Mouse (Mus musculus) monocyte, adult 5-6 weeks (primary cell): ENCODE data around the gene Olfr638. TPM values are rescaled to one million over a fixed set of nuclear protein-coding genes. Genes with fewer than 3 reads are reported as not detected.
"Not testable (repeated sequence)": the region's sequence is repeated elsewhere in the genome, so short reads cannot be mapped to it uniquely, and the experiment has no call there.

Source experiments
- ATAC-seq: fragments of 153-309, 156-312 bp; replicated peaks from 2 replicates; pipeline ENCODE4 v1.8.0; 2017; ENCODE audit warnings: mild to moderate bottlenecking; ENCODE audit not compliant: low TSS enrichment, insufficient number of reproducible peaks, severe bottlenecking, poor library complexity, low FRiP score
- total RNA-seq: library from RNA; stranded (forward); fragments of 200-1000, 200-491, 200-594 nt; gene quantifications from 3 replicates; pipeline ENCODE4 v1.2.3, GENCODE M21; 2017

Olfr638 gene
- not detected in 3 replicates for total RNA-seq

DNA sequence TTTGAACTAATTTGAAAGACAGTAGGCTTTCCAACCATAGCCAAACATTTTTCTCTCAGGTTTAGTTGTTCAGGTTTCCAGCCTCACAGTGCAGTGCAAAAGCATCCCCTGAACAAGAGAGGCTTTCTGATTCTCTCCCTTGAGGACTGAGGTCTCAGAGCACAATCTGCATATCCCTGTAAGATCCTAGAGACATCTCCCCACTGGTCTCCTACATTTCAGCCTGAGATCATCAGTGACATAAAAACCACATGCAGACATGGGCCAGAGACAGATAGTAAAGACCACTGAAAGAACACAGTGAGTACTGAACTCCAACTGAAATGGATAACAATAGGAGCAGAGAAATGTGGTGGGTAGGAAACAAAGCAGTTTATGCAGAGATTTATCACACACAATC lies at the start of gene Olfr638:
TSS of gene Olfr638 (plus strand) at position 301 of the 400 bp plus-strand sequence.
- ATAC-seq = no peak

DNA sequence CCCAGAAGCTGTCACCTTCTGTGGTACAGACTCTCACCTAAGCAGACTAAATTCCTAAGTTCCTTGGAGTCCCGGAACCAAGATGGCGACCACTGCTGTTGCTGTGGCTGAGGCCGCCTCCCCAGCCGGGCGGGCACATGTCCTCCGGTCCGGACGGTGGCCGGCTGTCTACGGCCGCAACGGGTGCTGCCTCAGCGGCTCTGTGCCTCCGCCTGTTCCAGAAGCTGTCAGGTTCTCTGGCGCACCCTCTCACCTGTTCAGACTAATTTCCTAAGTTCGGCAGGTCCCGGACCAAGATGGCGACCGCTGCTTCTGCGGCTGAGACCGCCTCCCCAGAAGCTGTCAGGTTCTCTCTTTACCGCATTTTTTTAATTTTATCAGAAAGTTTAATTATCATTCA lies 31.7 kb upstream of the Olfr638 start:
- ATAC-seq = not testable (repeated sequence)

DNA sequence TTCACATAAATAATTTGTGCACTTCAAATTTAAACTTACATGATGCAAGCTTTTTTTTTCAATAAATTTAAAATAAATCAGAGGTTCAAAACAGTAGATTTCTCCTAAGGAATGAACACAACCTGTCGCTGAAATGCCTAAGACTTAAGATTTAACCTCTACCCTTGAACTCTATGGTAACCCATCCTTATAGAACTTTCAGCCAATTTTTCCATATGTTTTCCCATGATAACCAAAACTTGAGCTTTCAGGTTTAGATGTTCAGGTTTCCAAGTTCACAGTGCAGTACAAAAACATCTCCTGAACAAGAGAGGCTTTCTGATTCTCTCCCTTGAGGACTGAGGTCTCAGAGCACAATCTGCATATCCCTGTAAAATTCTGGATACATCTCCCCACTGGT lies 27.7 kb upstream of the Olfr638 start, which contains the start of gene Olfr635:
TSS of gene Olfr635 (plus strand) at position 301 of the 400 bp plus-strand sequence.
- no peak for ATAC-seq

DNA sequence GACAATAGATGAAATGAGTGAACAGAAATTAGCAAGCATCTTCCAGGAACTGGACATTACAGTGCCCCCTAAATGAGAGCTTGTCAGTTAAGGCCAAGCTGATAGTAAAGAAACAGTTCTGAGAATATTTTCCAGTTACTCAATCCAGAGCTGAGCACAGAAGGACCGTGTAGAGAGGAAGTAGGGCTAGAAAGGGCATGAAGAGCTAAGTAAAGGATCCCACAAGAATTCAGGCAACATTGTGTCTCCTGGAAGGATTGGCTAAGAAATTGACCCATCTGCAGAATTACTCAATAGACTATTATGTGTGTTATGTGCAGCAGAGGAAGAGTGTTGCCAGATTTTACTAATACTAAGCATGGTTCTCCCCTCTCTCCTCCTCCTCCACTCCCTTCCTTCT lies 26.8 kb upstream of the Olfr638 start:
- ATAC-seq = no peak

DNA sequence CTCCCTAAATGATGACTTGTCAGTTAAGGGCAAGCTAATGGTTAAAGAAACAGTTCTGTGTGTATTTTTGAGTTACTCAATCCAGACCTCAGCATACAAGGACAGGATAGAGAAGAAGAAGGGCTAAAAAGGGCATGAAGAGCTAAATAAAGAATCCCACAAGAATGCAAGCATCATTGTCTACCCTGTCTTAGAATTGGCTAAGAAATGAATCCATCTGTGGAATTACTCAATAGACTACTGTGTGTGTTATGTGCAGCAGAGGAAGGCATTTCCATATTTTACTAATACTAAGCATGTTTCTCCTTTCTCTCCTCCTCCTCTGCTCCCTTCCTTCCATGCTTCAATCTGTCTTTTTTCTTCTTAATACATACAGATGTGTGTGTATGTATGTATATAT lies 578 bp downstream of the Olfr638 start:
- no peak for ATAC-seq

DNA sequence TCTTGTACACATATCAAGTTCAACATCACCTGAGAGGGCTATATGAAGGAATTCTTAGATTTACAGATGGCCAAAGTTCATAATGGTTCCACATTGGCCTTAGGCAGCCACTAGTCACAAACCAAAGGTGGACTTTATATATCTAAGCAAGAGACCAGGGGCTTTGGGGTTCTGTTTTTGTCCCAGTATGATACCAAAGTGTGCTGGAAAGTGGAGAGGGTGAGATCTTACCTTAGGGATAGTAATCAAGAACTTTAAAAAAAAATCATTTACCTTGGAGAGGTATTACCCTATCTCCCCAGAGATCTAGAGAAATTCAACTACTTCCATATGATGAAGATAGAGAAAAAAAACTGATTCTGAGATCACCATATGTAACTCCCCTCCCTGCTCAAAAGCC lies 18.7 kb downstream of the Olfr638 start, which contains the start of gene Olfr639:
TSS of gene Olfr639 (minus strand) at position 101 of the 400 bp plus-strand sequence.
- no peak for ATAC-seq

DNA sequence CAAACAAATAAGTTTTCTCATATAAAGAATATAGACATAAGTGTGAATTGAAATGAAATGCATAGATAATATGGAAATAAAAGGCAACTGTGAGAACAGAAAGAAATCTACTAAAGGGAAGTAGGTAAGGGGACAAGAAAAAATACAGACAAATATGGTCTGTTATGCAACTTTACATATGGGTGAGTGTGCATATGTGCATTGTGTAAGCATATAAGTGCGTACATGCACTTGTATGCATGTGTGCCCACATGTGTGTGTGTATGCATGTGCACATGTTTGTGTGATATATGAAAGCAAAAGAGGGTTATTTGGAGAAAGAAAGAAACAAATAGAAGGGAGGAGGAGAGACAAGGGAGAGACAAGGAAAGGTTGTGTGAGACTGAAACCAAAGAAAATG lies 20.4 kb downstream of the Olfr638 start:
- ATAC-seq = no peak

DNA sequence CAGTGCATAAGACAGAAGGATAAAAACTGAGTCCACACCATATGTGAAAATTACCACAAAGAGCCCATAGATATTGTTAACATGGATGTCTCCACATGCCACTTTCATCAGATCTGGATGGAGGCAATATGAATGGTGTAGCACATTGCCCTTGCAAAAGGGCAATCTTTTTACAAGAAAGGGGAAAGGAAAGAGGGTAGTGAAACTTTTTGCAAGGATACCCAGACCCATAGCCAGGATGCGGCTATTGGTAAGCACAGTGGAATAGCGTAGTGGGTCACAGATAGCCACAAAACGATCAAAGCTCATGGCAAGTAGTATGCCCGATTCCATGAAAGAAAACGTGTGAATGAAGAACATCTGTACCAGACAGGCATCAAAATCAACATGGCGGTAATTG lies 23.1 kb downstream of the Olfr638 start:
- ATAC-seq = no peak

DNA sequence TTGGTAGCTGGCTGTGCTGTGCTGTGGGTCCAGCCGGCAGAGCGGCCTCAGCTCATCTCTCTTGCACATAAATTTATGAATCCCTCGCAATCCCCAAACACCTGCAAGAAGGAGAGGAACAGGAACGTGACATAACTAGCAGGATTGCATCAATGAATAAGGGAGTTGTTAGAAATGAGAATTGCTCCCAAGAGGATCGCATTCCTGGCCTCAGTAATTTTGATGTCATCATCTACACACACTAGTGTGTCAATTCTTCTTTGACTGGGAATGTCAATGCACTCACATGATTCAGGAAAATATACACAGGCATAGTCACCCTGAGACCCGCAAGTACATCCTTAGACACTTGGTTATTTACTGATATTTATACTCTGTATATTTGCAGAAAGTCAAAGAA lies 26.9 kb downstream of the Olfr638 start, which contains the start of gene Olfr640:
TSS of gene Olfr640 (minus strand) at position 101 of the 400 bp plus-strand sequence.
- no peak for ATAC-seq

DNA sequence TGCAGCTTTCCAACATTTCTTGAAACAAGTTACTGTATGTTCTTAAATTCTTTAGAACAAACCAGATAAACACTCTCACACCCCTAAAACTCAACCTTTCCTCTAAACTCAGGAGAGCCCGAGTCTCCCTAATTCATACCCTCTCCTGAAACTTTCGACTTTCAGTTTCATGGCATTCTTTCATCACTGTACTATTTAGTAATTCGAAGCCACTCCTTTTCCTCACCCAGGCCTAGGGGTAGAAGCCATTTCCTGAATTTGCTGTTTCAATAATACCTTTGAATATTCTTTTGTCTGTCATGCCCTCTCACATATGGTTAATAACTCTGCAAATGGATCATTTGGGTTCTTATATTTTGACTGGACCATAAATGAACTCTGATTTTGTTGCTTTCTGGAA lies 28.4 kb downstream of the Olfr638 start:
- ATAC-seq = no peak

DNA sequence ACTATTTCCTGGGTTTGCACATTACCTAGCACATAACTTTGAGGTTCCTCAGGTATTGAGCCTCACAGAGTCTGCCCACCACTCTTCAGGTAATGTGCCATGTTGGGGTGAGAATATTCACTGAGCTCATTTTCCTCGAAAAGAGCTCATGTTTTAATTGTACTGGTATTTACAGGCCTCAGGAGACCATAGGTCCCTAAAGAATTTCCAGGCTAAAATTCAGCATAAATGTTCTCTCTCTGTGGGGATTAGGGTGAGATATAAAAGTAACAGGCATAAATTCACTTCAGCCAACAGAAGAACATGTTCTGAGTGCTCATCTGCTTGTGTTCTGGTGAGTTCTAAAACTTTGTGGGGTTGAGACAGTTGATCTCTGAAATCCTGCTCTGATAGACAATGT lies 36.6 kb downstream of the Olfr638 start, which contains the start of gene Olfr641:
TSS of gene Olfr641 (plus strand) at position 301 of the 400 bp plus-strand sequence.
- ATAC-seq = no peak

DNA sequence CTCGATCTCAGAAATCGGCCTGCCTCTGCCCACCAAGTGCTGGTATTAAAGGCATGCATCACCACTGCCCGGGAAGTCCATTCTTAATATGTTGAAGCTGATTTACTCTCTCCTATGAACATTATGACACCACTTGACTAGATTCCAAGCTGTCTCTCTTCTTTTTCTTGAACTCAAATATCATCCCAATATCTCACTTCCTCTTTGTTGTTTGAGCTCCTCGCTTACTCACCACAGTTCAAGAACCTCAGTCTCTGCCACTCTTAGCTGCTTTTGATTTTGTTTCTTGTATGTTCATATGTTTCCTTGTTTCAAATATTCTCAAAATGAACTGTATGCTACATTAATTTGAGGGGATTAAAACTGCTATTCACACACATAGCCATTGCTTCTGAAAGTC lies 52.2 kb downstream of the Olfr638 start:
- ATAC-seq = no peak

DNA sequence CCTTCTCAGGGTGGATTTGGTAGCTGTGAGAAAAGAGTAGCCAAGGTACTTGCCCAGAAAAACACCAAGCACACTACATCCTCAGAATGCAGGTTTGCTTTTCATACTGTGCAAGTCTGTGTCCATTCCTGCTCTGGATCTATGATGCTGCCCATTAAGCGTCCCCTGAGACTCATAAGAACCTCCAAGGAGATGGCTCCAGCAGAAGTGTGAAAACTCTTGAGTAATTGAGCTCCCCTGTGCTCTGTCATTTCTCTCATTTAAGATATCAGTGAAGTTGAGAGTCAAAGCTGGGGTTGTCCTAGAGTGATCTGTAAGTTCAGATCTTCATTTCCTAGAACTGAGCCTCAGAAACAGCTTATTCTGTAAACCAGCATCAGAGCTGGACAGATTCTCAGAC lies 54.0 kb downstream of the Olfr638 start, which contains the start of gene Olfr642:
TSS of gene Olfr642 (minus strand) at position 101 of the 400 bp plus-strand sequence.
- no peak for ATAC-seq

Other genes with a start within 250 kb of the Olfr638 start
- gene Olfr630, start 241.4 kb upstream of the Olfr638 start, total RNA-seq = not detected in 3 replicates
- gene Olfr69, start 227.2 kb upstream of the Olfr638 start, total RNA-seq = not detected in 3 replicates
- gene Olfr68, start 219.0 kb upstream of the Olfr638 start, total RNA-seq = not detected in 3 replicates
- not detected in 3 replicates for gene Olfr67, start 206.9 kb upstream of the Olfr638 start, total RNA-seq
- 142 to 1,259 TPM (median 1,026 TPM) in 3 replicates for gene Hbb-bt, start 184.8 kb upstream of the Olfr638 start, total RNA-seq
- 710 to 7,610 TPM (median 7,195 TPM) in 3 replicates for gene Hbb-bs, start 170.7 kb upstream of the Olfr638 start, total RNA-seq
- gene Hbb-bh2, start 158.2 kb upstream of the Olfr638 start, total RNA-seq = not detected in 3 replicates
- gene Hbb-bh1, start 155.6 kb upstream of the Olfr638 start, total RNA-seq = not detected in 3 replicates
- not detected in 3 replicates for gene Hbb-y, start 145.5 kb upstream of the Olfr638 start, total RNA-seq
- gene Olfr66, start 112.5 kb upstream of the Olfr638 start, total RNA-seq = not detected in 3 replicates
- not detected in 3 replicates for gene Olfr64, start 104.3 kb upstream of the Olfr638 start, total RNA-seq
- gene Olfr65, start 95.3 kb upstream of the Olfr638 start, total RNA-seq = not detected in 3 replicates
- gene Olfr631, start 69.9 kb upstream of the Olfr638 start, total RNA-seq = not detected in 3 replicates
- not detected in 3 replicates for gene Olfr632, start 64.4 kb upstream of the Olfr638 start, total RNA-seq
- not detected in 3 replicates for gene Olfr633, start 54.3 kb upstream of the Olfr638 start, total RNA-seq
- gene Olfr635, start 27.6 kb upstream of the Olfr638 start, total RNA-seq = 0.11 TPM in 1 of 3 replicates, not detected in the others
- gene Olfr639, start 18.6 kb downstream of the Olfr638 start, total RNA-seq = not detected in 3 replicates
- not detected in 3 replicates for gene Olfr640, start 26.8 kb downstream of the Olfr638 start, total RNA-seq
- not detected in 3 replicates for gene Olfr641, start 36.7 kb downstream of the Olfr638 start, total RNA-seq
- gene Olfr642, start 53.9 kb downstream of the Olfr638 start, total RNA-seq = not detected in 3 replicates
- not detected in 3 replicates for gene 4930516K23Rik, start 62.7 kb downstream of the Olfr638 start, total RNA-seq
- not detected in 3 replicates for gene Olfr644, start 73.1 kb downstream of the Olfr638 start, total RNA-seq
- not detected in 3 replicates for gene Olfr645, start 86.7 kb downstream of the Olfr638 start, total RNA-seq
- gene Olfr646, start 106.1 kb downstream of the Olfr638 start, total RNA-seq = not detected in 3 replicates
- gene Ubqln5, start 131.1 kb downstream of the Olfr638 start, total RNA-seq = not detected in 3 replicates
- not detected in 3 replicates for gene Olfr643, start 138.7 kb downstream of the Olfr638 start, total RNA-seq
- 0.21 TPM in 1 of 3 replicates, not detected in the others for gene Ubqln3, start 144.5 kb downstream of the Olfr638 start, total RNA-seq
- not detected in 3 replicates for gene Ubqlnl, start 151.8 kb downstream of the Olfr638 start, total RNA-seq
- gene Olfm5, start 166.1 kb downstream of the Olfr638 start, total RNA-seq = not detected in 3 replicates
- gene Olfr648, start 184.6 kb downstream of the Olfr638 start, total RNA-seq = not detected in 3 replicates
- not detected in 3 replicates for gene Olfr649, start 197.2 kb downstream of the Olfr638 start, total RNA-seq
- 0.21 to 1.6 TPM in 2 of 3 replicates, not detected in the other for gene Trim6, start 220.0 kb downstream of the Olfr638 start, total RNA-seq
- 41.8 to 60.5 TPM (median 42.8 TPM) in 3 replicates for gene Trim34a, start 245.7 kb downstream of the Olfr638 start, total RNA-seq